Mouse (Mus musculus): Measurements from ENCODE around the gene Erich4.

Gene Erich4

GRCm38 (mm10) chr7:25623857-25624370 lies 8.2 kb upstream of the Erich4 start:
- DNase-seq (ENCODE audit: low read depth, low spot score) = no peak

- DNase-seq (ENCODE audit: low read depth, low spot score) = no peak
These were observed 5.1 kb upstream of the Erich4 start for GRCm38 (mm10) chr7:25620751-25621150.

- no peak for DNase-seq (ENCODE audit: low read depth, low spot score)
These were observed 4.4 kb upstream of the Erich4 start for GRCm38 (mm10) chr7:25620101-25620500.

- no peak for DNase-seq (ENCODE audit: low read depth, low spot score)
These were observed 4.0 kb upstream of the Erich4 start for GRCm38 (mm10) chr7:25619722-25619991.

GRCm38 (mm10) chr7:25618865-25619721 lies 3.4 kb upstream of the Erich4 start, which contains the start of gene Dmac2:
Gene Dmac2 (plus strand): TSS chr7:25619414.
- peak; percentile 86 for DNase-seq (ENCODE audit: low read depth, low spot score)

- DNase-seq (ENCODE audit: low read depth, low spot score) = no peak
These were observed 1.9 kb upstream of the Erich4 start for GRCm38 (mm10) chr7:25617376-25618160.

- no peak for DNase-seq (ENCODE audit: low read depth, low spot score)
These were observed 624 bp downstream of the Erich4 start for GRCm38 (mm10) chr7:25614831-25615705.

GRCm38 (mm10) chr7:25614086-25614485 lies 1.6 kb downstream of the Erich4 start:
- no peak for DNase-seq (ENCODE audit: low read depth, low spot score)

GRCm38 (mm10) chr7:25611501-25611900 lies 4.2 kb downstream of the Erich4 start:
- DNase-seq (ENCODE audit: low read depth, low spot score) = no peak

GRCm38 (mm10) chr7:25610056-25610455 lies 5.6 kb downstream of the Erich4 start:
- no peak for DNase-seq (ENCODE audit: low read depth, low spot score)

- DNase-seq (ENCODE audit: low read depth, low spot score) = no peak
These were observed 8.5 kb downstream of the Erich4 start for GRCm38 (mm10) chr7:25607196-25607595.

- no peak for DNase-seq (ENCODE audit: low read depth, low spot score)
These were observed 9.0 kb downstream of the Erich4 start for GRCm38 (mm10) chr7:25606625-25607063.

- no peak for DNase-seq (ENCODE audit: low read depth, low spot score)
These were observed 14.3 kb downstream of the Erich4 start for GRCm38 (mm10) chr7:25601346-25601745.

GRCm38 (mm10) chr7:25600666-25601065 lies 15.0 kb downstream of the Erich4 start:
- DNase-seq (ENCODE audit: low read depth, low spot score) = no peak

- no peak for DNase-seq (ENCODE audit: low read depth, low spot score)
These were observed 16.0 kb downstream of the Erich4 start for GRCm38 (mm10) chr7:25599663-25600062.

- DNase-seq (ENCODE audit: low read depth, low spot score) = no peak
These were observed 21.8 kb downstream of the Erich4 start for GRCm38 (mm10) chr7:25593859-25594258.

- no peak for DNase-seq (ENCODE audit: low read depth, low spot score)
These were observed 24.5 kb downstream of the Erich4 start for GRCm38 (mm10) chr7:25591226-25591625.

GRCm38 (mm10) chr7:25585351-25586204 lies 30.1 kb downstream of the Erich4 start:
- DNase-seq (ENCODE audit: low read depth, low spot score) = no peak

- DNase-seq (ENCODE audit: low read depth, low spot score) = no peak
These were observed 31.0 kb downstream of the Erich4 start for GRCm38 (mm10) chr7:25584651-25585050.

- DNase-seq (ENCODE audit: low read depth, low spot score) = no peak
These were observed 33.3 kb downstream of the Erich4 start for GRCm38 (mm10) chr7:25582301-25582810.
